Mouse (Mus musculus): ENCODE results near the gene Gm10778. TPM values are rescaled to one million over a fixed set of nuclear protein-coding genes. Genes with fewer than 3 reads are reported as not detected.
A peak's percentile ranks its signal among the peaks of the same experiment; 100 is the strongest.
"Not testable (repeated sequence)": the region's sequence is repeated elsewhere in the genome, so short reads cannot be mapped to it uniquely, and the experiment has no call there.

The Gm10778 gene
- 3.9 and 5.3 TPM in 2 replicates for polyA plus RNA-seq (2016; fragmentation: Nextera tagmentation; extraction: Ambion mirVana)

GRCm38 (mm10) chr10:81648803-81649775 lies at the start of gene Gm10778:
Gene Gm10778 (plus strand): TSS chr10:81649059.
- Histone ChIP-seq H3K4me3 (peak within 1 kb of the TSS; percentile 67), H3K36me3 (replicated peaks) (peaks cover 39% of the 10 kb centered on the region), H3K9me3 (peaks cover 18% of the 10 kb centered on the region), H3K27ac (replicated peaks) (peak within 1 kb of the TSS; percentile 89)
- not testable (repeated sequence) for H3K4me1 ChIP-seq; H3K27me3 ChIP-seq (replicated peaks; ENCODE audit: low read depth, poor library complexity, severe bottlenecking)
- DNase-seq (ENCODE audit: low spot score) = peak; percentile 91
- WGBS = 5% methylated on average over 39 of the region's 52 CpGs

GRCm38 (mm10) chr10:81599630-81600029 lies 49.2 kb upstream of the Gm10778 start:
- no peak for DNase-seq (ENCODE audit: low spot score)
- WGBS = 67% methylated on average over 5 of the region's 5 CpGs
- no peak overlapping the region for H3K4me3 ChIP-seq
- no peaks in the 10 kb centered on the region for H3K9me3 ChIP-seq
- H3K4me1 ChIP-seq = peaks cover 80% of the 10 kb centered on the region
- H3K27me3 ChIP-seq (replicated peaks; ENCODE audit: low read depth, poor library complexity, severe bottlenecking) = peaks cover 70% of the 10 kb centered on the region
- no peak overlapping the region for H3K27ac ChIP-seq (replicated peaks)
- H3K36me3 ChIP-seq (replicated peaks) = no peaks in the 10 kb centered on the region

DNA sequence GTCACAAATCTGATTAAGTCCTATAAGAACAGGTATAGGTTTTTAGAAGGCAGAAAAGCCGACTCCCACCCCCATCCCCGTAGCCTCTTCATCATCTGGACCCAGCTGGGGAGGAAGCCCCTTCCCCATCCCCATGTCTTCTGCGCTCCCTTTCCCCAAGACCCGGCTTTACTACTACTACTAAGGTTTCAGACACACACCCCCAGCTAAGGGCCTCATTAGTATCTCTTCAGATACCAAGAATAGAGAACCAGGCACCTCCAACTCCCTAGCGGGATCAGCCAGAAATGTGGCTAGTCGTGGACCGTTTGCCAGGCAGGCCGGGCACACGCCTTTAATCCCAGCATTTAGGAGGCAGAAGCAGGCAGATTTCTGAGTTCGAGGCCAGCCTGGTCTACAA lies 48.8 kb upstream of the Gm10778 start:
- 43% methylated on average over 10 of the region's 10 CpGs for WGBS
- no peaks in the 10 kb centered on the region for H3K36me3 ChIP-seq (replicated peaks)
- peaks cover 65% of the 10 kb centered on the region for H3K27me3 ChIP-seq (replicated peaks; ENCODE audit: low read depth, poor library complexity, severe bottlenecking)
- peak; percentile 33 for DNase-seq (ENCODE audit: low spot score)
- no peaks in the 10 kb centered on the region for H3K9me3 ChIP-seq
- no peak overlapping the region; the same call in 1 of the 2 replicates for H3K4me3 ChIP-seq
- no peak overlapping the region for H3K27ac ChIP-seq (replicated peaks)
- peaks cover 82% of the 10 kb centered on the region for H3K4me1 ChIP-seq

DNA sequence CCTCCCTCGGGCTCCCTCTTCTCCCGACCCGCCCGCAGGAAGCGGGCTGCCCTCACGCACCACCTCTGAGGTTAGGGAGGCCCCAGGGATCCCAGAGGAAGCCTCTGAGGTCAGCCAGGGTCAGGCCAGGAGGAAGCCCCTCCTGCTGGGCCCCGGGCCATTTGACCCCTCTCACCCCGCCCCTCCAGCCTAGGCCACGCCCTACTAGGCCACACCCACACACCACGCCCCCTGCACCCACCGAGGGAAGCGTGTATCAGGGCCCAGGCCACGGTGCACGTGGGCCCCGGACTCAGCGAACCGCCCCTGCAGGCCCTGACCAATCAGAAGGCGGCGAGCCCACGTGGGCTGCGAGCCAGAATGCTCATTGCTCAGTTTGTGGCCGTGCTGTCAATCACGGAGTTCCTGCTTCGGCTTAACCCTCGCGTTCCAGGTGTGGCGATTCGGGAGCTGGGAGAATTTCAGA lies 48.1 kb upstream of the Gm10778 start, which contains the start of gene Tle6:
Gene Tle6, minus strand, starts transcription at position 336 of the 466 bp plus-strand sequence.
- peak within 1 kb of the TSS; percentile 75 for H3K27ac ChIP-seq (replicated peaks)
- under 1% methylated on average over 28 of the region's 28 CpGs for WGBS
- peaks cover 58% of the 10 kb centered on the region for H3K27me3 ChIP-seq (replicated peaks; ENCODE audit: low read depth, poor library complexity, severe bottlenecking)
- H3K4me3 ChIP-seq = peak within 1 kb of the TSS; percentile 46
- no peaks in the 10 kb centered on the region for H3K36me3 ChIP-seq (replicated peaks)
- no peaks in the 10 kb centered on the region for H3K9me3 ChIP-seq
- peaks cover 82% of the 10 kb centered on the region for H3K4me1 ChIP-seq
- DNase-seq (ENCODE audit: low spot score) = peak; percentile 100

DNA sequence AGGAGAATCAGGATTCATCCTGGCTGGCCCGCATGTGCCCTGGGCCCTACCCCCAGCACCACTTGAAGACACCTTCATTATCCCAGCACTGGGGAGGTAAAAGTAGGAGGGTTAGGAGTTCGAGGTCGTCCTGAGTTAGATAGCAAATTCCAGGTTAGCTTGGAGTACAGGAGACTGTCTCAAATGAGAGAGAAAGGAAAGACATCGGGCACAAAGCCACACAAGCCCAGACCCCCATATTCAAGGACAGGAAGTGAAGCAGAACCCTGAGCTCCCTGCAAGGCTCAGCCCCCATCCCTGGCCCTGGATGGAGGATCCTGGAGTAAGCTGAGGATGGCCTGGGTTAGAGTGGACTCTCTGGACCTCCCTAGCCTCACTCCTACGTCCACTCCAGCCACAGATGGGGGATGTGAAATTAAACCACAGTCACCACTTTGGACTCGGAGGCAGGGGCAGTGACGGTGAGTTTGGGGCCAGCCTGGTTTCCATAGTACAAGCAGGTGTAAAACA lies 47.4 kb upstream of the Gm10778 start:
- Histone ChIP-seq H3K4me1 (peaks cover 78% of the 10 kb centered on the region), H3K9me3 (no peaks in the 10 kb centered on the region), H3K36me3 (replicated peaks) (no peaks in the 10 kb centered on the region), H3K27ac (replicated peaks) (peak overlapping the region; percentile 75), H3K27me3 (replicated peaks; ENCODE audit: low read depth, poor library complexity, severe bottlenecking) (peaks cover 52% of the 10 kb centered on the region), H3K4me3 (peak overlapping the region; percentile 46)
- 14% methylated on average over 7 of the region's 7 CpGs for WGBS
- DNase-seq (ENCODE audit: low spot score) = no peak

GRCm38 (mm10) chr10:81602741-81603151 lies 46.1 kb upstream of the Gm10778 start:
- no peaks in the 10 kb centered on the region for H3K9me3 ChIP-seq
- H3K4me3 ChIP-seq = peak overlapping the region; percentile 18; the same call in 1 of the 2 replicates
- H3K4me1 ChIP-seq = peaks cover 71% of the 10 kb centered on the region
- H3K27me3 ChIP-seq (replicated peaks; ENCODE audit: low read depth, poor library complexity, severe bottlenecking) = peaks cover 39% of the 10 kb centered on the region
- H3K36me3 ChIP-seq (replicated peaks) = no peaks in the 10 kb centered on the region
- peak; percentile 55 for DNase-seq (ENCODE audit: low spot score)
- 18% methylated on average over 4 of the region's 4 CpGs for WGBS
- no peak overlapping the region for H3K27ac ChIP-seq (replicated peaks)

- 82% methylated on average over 12 of the region's 12 CpGs for WGBS
- Histone ChIP-seq H3K27ac (replicated peaks) (peak overlapping the region; percentile 81), H3K36me3 (replicated peaks) (peaks cover 6% of the 10 kb centered on the region; the same call in 1 of the 2 replicates), H3K4me3 (peak overlapping the region; percentile 68), H3K27me3 (replicated peaks; ENCODE audit: low read depth, poor library complexity, severe bottlenecking) (peaks cover 23% of the 10 kb centered on the region), H3K9me3 (no peaks in the 10 kb centered on the region), H3K4me1 (peaks cover 58% of the 10 kb centered on the region)
- no peak for DNase-seq (ENCODE audit: low spot score)
Measured at GRCm38 (mm10) chr10:81604019-81604967, 44.6 kb upstream of the Gm10778 start.

DNA sequence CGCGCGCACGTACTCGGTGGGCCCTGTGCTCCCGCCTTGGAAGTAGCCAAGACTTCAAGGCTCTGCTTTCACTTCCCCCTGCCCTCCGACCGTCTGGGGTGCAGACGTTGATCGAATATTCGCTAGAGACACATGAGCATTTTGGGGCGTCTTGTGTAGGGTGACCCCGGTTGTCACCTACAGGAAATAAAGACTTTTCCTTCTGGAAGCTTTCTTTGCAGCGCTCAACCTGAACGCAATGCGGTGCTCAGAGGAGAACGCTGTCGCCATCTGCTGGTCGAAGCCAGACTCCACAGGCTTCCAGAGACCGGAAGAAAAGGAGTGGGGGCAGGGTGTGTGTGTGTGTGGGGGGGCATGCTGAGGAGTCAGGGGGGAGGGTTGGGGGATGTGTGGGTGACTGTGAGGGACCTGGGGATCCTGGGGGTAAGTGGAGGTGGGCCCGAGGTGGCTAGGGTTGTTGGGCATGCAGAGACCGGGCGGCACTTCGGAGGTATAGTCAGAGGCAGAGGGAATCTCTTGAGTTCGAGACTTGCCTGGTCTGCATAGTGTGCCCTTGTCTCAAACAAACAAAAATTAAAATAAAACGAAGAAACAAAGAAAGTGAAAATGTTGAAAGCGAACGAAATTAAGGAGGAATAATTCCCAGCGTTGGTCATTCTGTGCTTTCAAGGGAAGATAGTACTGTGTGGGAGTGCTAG lies 43.7 kb upstream of the Gm10778 start:
- Histone ChIP-seq H3K36me3 (replicated peaks) (peaks cover 9% of the 10 kb centered on the region; the same call in 1 of the 2 replicates), H3K4me3 (peak overlapping the region; percentile 68), H3K27ac (replicated peaks) (peak overlapping the region; percentile 81), H3K27me3 (replicated peaks; ENCODE audit: low read depth, poor library complexity, severe bottlenecking) (peaks cover 15% of the 10 kb centered on the region), H3K9me3 (no peaks in the 10 kb centered on the region), H3K4me1 (peaks cover 50% of the 10 kb centered on the region)
- DNase-seq (ENCODE audit: low spot score) = peak; percentile 88
- 19% methylated on average over 29 of the region's 29 CpGs for WGBS

GRCm38 (mm10) chr10:81605666-81605973 lies 43.2 kb upstream of the Gm10778 start:
- Histone ChIP-seq H3K4me1 (peaks cover 45% of the 10 kb centered on the region), H3K27me3 (replicated peaks; ENCODE audit: low read depth, poor library complexity, severe bottlenecking) (peaks cover 15% of the 10 kb centered on the region), H3K27ac (replicated peaks) (peak overlapping the region; percentile 81), H3K4me3 (peak overlapping the region; percentile 68), H3K36me3 (replicated peaks) (peaks cover 9% of the 10 kb centered on the region; the same call in 1 of the 2 replicates), H3K9me3 (no peaks in the 10 kb centered on the region)
- 6% methylated on average over 14 of the region's 14 CpGs for WGBS
- DNase-seq (ENCODE audit: low spot score) = no peak

DNA sequence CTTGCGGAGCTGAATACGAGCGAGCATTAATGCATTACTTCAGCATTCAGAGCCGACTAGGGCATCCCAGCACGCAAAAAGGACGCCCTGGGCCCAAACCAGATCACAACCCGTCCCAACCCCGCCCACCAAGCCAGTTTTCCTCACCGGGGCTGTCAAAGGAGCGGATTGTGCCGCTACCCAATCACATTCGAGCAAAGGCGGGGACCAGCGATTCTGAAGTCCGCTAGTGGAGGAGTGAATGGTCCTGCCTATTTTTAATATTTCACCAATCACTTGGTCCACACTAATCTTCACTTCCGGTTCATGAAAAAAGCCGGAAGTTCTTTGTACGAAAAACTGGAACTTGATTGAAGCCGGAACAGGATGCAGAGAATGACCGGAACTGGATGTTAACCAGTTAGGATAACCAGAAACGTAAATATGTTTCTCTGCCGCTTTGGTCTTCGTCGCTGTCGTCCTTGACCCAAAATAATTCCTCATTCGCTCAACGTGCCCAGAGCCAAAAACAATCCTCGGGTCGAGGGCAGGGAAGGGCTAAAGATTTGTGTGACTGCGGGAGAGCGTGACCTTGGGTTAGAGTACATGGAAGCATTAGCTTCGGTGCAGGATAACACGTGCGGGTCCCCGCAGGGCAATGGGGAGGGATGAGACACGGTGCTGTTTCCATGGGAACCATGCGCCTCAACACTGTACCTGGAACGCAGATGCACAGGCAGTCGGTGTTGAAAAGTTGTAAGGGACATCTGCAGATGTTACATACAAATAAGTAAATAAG lies 42.7 kb upstream of the Gm10778 start, which contains the start of gene BC025920:
Gene BC025920, plus strand, starts transcription at position 297 of the 778 bp plus-strand sequence.
- DNase-seq (ENCODE audit: low spot score) = peak; percentile 95
- Histone ChIP-seq H3K4me3 (peak within 1 kb of the TSS; percentile 68), H3K27me3 (replicated peaks; ENCODE audit: low read depth, poor library complexity, severe bottlenecking) (peaks cover 15% of the 10 kb centered on the region), H3K27ac (replicated peaks) (peak within 1 kb of the TSS; percentile 88), H3K9me3 (no peaks in the 10 kb centered on the region), H3K4me1 (peaks cover 41% of the 10 kb centered on the region), H3K36me3 (replicated peaks) (peaks cover 9% of the 10 kb centered on the region; the same call in 1 of the 2 replicates)
- WGBS = 1% methylated on average over 39 of the region's 39 CpGs

GRCm38 (mm10) chr10:81608308-81608707 lies 40.6 kb upstream of the Gm10778 start:
- Histone ChIP-seq H3K27ac (replicated peaks) (no peak overlapping the region), H3K27me3 (replicated peaks; ENCODE audit: low read depth, poor library complexity, severe bottlenecking) (no peaks in the 10 kb centered on the region; the same call in 1 of the 2 replicates), H3K4me3 (no peak overlapping the region), H3K36me3 (replicated peaks) (peaks cover 9% of the 10 kb centered on the region; the same call in 1 of the 2 replicates), H3K9me3 (no peaks in the 10 kb centered on the region), H3K4me1 (peaks cover 24% of the 10 kb centered on the region)
- no peak for DNase-seq (ENCODE audit: low spot score)
- 92% methylated on average over 1 of the region's 1 CpGs for WGBS

Measured in embryonic facial prominence, embryonic 10.5 days (tissue).